Mouse (Mus musculus) testis, adult 2 months (tissue): Measurements from ENCODE around the gene Gm2115.

Source experiments
- CTCF ChIP-seq: fragments of 200-500 bp; IDR thresholded peaks from 2 replicates; pipeline ENCODE4 v1.5.1; 2012; ENCODE audit warnings: low read depth, mild to moderate bottlenecking, inconsistent platforms, low read length, moderate library complexity; ENCODE audit not compliant: control insufficient read depth, insufficient read depth, insufficient replicate concordance
- POLR2A ChIP-seq: fragments of 200-500 bp; IDR thresholded peaks from 2 replicates; pipeline ENCODE4 v1.6.1; 2012; ENCODE audit warnings: low read depth, mild to moderate bottlenecking, inconsistent platforms, low read length, moderate library complexity; ENCODE audit not compliant: control insufficient read depth

GRCm38 (mm10) chr7:84611609-84612008 is 82.9 kb downstream of the Gm2115 start:
- TF ChIP-seq POLR2A: no peak
- TF ChIP-seq CTCF: no peak
